Mouse (Mus musculus) erythroblast, adult 5-6 weeks (primary cell): ENCODE data around the gene Gm2888. TPM values are rescaled to one million over a fixed set of nuclear protein-coding genes. Genes with fewer than 3 reads are reported as not detected.
"Not testable (repeated sequence)": the region's sequence is repeated elsewhere in the genome, so short reads cannot be mapped to it uniquely, and the experiment has no call there.

ENCODE experiments used
- ATAC-seq: replicated peaks from 2 replicates; pipeline ENCODE4 v1.8.0; 2016; ENCODE audit warnings: moderate number of reproducible peaks, mild to moderate bottlenecking, moderate TSS enrichment, inconsistent platforms; ENCODE audit not compliant: poor library complexity, low FRiP score, severe bottlenecking
- total RNA-seq, 2 experiments: library from RNA; stranded (forward) in 1 of 2; stranded (reverse) in 1 of 2; fragments of 150-400 nt in 1 of 2; fragments of 200-764, 138-1000 nt in 1 of 2; gene quantifications; 2 replicates each; pipeline versions ENCODE4 v1.2.3 to v1.2.4; 2015 to 2017; ENCODE audit warnings: low replicate concordance in 2 of 2

Gene Gm2888
- total RNA-seq (2015; ENCODE audit: low replicate concordance) (not detected in 2 replicates), total RNA-seq (2017; ENCODE audit: low replicate concordance) (not detected in 2 replicates)

DNA sequence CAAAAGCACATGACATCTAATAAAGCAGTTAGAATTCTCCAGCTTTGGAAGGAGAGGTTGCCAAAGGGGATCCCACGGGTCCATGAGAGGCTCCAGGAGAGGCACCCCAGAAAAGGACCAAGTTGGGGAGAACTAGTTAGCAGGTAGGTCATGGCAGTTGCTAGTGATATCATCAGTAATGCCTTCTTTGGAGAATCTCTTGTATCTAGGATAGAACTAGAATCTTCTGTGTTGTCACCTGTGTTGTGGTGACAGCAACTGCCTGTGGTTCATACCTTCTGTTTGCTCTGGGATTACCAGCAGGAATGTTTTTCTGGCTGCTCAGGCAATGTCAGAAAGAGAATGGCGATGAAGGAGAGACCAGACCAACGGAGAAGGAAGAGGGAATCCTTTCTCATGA is at the start of gene Gm2888:
Gene Gm2888 (plus strand): TSS at position 301 of the 400 bp plus-strand sequence.
- not testable (repeated sequence) for ATAC-seq

DNA sequence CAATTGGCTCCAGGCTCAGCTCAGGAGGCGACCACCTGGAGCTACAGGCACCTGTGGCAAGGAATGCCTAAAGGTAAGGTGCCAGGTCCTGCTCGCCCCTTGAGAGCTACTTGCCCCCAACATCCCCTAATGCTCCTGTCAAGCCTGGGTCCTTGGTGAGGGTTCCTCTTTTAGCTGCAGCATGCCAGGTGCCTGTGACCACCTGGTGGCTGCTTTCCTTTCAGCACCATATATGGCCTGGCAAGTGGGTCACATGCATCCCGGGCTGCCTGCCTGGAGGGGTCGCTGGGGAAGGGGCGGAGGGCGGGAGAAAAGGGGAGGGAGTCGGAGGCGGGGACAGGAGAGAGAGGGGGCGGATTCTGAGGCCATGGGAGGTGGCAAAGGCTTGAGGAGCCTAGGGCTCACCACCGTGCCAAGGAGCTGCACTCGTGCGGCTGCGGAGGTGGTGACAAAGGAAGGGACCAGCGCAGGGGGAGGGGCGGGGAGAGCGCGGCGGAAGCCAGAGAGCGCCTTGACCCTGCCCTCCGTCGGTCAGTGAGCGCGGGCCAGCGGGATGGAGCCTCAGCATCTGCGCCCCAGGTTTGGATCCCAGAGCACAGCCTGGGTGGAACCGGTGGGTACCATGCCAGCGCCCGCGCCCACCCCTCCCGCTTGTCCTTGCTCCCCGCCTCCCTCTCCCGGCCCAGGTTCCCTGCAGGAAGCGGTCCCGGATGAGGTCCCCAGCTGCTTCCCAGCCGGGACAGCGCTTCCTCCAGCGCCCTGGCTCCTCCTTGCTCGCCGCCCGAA is 19.1 kb downstream of the Gm2888 start, which contains the start of gene Gm2897:
Gene Gm2897 (plus strand): TSS at position 559 of the 786 bp plus-strand sequence.
- ATAC-seq, result not testable (repeated sequence)

DNA sequence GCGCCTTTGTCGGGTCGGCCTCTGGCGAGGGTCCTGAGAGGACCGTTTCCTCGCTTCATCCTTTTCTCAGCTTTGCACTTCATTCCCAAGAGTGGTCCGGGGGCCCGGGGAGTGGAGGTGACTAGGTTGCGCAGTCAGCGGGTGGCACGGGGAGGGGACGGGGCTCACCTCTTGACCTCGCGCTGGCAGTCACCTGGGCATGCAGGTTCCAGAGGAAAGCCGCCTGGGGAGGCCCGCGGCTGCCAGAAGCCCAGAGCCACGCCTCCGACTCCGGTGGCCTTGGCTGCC is 19.7 kb downstream of the Gm2888 start:
- not testable (repeated sequence) for ATAC-seq

DNA sequence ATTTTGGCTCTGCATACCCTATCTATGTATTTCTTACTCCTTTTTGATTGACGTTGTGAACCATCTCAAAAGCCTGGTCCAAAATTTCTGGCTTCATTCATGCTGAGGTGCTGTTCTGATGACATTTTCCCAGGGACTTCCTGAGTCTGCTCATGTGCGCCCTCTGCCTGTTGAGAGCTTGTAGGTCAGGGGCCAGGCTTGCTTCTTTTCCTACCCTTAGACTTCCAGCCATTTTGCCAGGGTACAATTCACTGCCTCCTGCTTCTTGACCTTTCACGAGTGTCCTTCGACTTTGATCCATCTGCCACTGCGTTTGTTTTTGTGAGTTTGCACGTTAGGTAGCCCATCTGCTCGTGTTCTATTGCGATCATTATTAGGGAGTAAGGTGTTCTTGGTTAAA is 20.3 kb downstream of the Gm2888 start:
- ATAC-seq, result not testable (repeated sequence)

Other genes with a start within 250 kb of the Gm2888 start
- gene Gm2897, start 19.3 kb downstream of the Gm2888 start, total RNA-seq (2015; ENCODE audit: low replicate concordance), result not detected in 2 replicates
- not detected in 2 replicates for gene Gm2897, start 19.3 kb downstream of the Gm2888 start, total RNA-seq (2017; ENCODE audit: low replicate concordance)
- gene Gm10340, start 104.0 kb downstream of the Gm2888 start, total RNA-seq (2015; ENCODE audit: low replicate concordance), result not detected in 2 replicates
- not detected in 2 replicates for gene Gm10340, start 104.0 kb downstream of the Gm2888 start, total RNA-seq (2017; ENCODE audit: low replicate concordance)
- gene Gm5795, start 158.3 kb downstream of the Gm2888 start, total RNA-seq (2015; ENCODE audit: low replicate concordance), result not detected in 2 replicates
- not detected in 2 replicates for gene Gm5795, start 158.3 kb downstream of the Gm2888 start, total RNA-seq (2017; ENCODE audit: low replicate concordance)
- not detected in 2 replicates for gene D830030K20Rik, start 178.5 kb downstream of the Gm2888 start, total RNA-seq (2015; ENCODE audit: low replicate concordance)
- gene D830030K20Rik, start 178.5 kb downstream of the Gm2888 start, total RNA-seq (2017; ENCODE audit: low replicate concordance), result not detected in 2 replicates